Mouse (Mus musculus): ENCODE results near the gene Tarm1.

- TF ChIP-seq CTCF (IDR thresholded peaks at IDR 0.05; ENCODE audit: low read depth) (no peak), EP300 (IDR thresholded peaks at IDR 0.05; ENCODE audit: low read depth) (no peak)
These were observed 57.7 kb downstream of the Tarm1 start for GRCm38 (mm10) chr7:3444678-3445077.
